Mouse (Mus musculus) layer of hippocampus, adult 9-11 months (tissue): ENCODE measurements around the gene S100a11.
"Not testable (repeated sequence)": the region's sequence is repeated elsewhere in the genome, so short reads cannot be mapped to it uniquely, and the experiment has no call there.

ENCODE experiments used
- DNase-seq: peaks from one replicate; pipeline ENCODE4 v3.0.0; 2022

S100a11 gene

GRCm38 (mm10) chr3:93520330-93521193 is at the start of gene S100a11:
Gene S100a11 (plus strand): TSS chr3:93520488.
- DNase-seq, result no peak

- no peak for DNase-seq
These were observed 40.2 kb upstream of the S100a11 start for GRCm38 (mm10) chr3:93480053-93480452.

- no peak for DNase-seq
These were observed 38.2 kb upstream of the S100a11 start for GRCm38 (mm10) chr3:93481982-93482616.

- no peak for DNase-seq
These were observed 34.7 kb upstream of the S100a11 start for GRCm38 (mm10) chr3:93485611-93486010.

GRCm38 (mm10) chr3:93488541-93488940 is 31.7 kb upstream of the S100a11 start:
- DNase-seq, result no peak

GRCm38 (mm10) chr3:93492176-93492575 is 28.1 kb upstream of the S100a11 start:
- DNase-seq, result no peak

GRCm38 (mm10) chr3:93493992-93494391 is 26.3 kb upstream of the S100a11 start:
- peak; percentile 39 for DNase-seq

GRCm38 (mm10) chr3:93494774-93495173 is 25.5 kb upstream of the S100a11 start:
- DNase-seq, result not testable (repeated sequence)

- no peak for DNase-seq
These were observed 23.2 kb upstream of the S100a11 start for GRCm38 (mm10) chr3:93497131-93497530.

- DNase-seq, result no peak
These were observed 21.2 kb upstream of the S100a11 start for GRCm38 (mm10) chr3:93499129-93499528.

GRCm38 (mm10) chr3:93504536-93505189 is 15.6 kb upstream of the S100a11 start:
- no peak for DNase-seq

GRCm38 (mm10) chr3:93505960-93506863 is 14.1 kb upstream of the S100a11 start:
- DNase-seq, result peak; percentile 3

- no peak for DNase-seq
These were observed 13.4 kb upstream of the S100a11 start for GRCm38 (mm10) chr3:93506881-93507325.

GRCm38 (mm10) chr3:93509301-93509700 is 11.0 kb upstream of the S100a11 start:
- no peak for DNase-seq

GRCm38 (mm10) chr3:93511036-93511435 is 9.3 kb upstream of the S100a11 start:
- no peak for DNase-seq

- no peak for DNase-seq
These were observed 8.5 kb upstream of the S100a11 start for GRCm38 (mm10) chr3:93511801-93512200.

GRCm38 (mm10) chr3:93512386-93513101 is 7.7 kb upstream of the S100a11 start:
- DNase-seq, result no peak

- no peak for DNase-seq
These were observed 5.7 kb upstream of the S100a11 start for GRCm38 (mm10) chr3:93514628-93515027.

GRCm38 (mm10) chr3:93517343-93517742 is 2.9 kb upstream of the S100a11 start:
- DNase-seq, result no peak

- no peak for DNase-seq
These were observed 395 bp upstream of the S100a11 start for GRCm38 (mm10) chr3:93519856-93520329.

- DNase-seq, result no peak
These were observed 1.3 kb downstream of the S100a11 start for GRCm38 (mm10) chr3:93521462-93522057.
